Mouse (Mus musculus) erythroid progenitor cell, adult 5-6 weeks (primary cell): Measurements from ENCODE around the gene Smg9. TPM values are rescaled to one million over a fixed set of nuclear protein-coding genes. Genes with fewer than 3 reads are reported as not detected.

Experiments used
- ATAC-seq: replicated peaks from 2 replicates; pipeline ENCODE4 v1.8.0; 2016; ENCODE audit warnings: moderate number of reproducible peaks, mild to moderate bottlenecking, moderate TSS enrichment, inconsistent platforms; ENCODE audit not compliant: poor library complexity, low FRiP score, severe bottlenecking
- total RNA-seq, 2 experiments: library from RNA; stranded (forward) in 1 of 2; stranded (reverse) in 1 of 2; fragments of 150-400 nt in 1 of 2; fragments of 186-747, 209-891 nt in 1 of 2; gene quantifications; 2 replicates each; pipeline versions ENCODE4 v1.2.3 to v1.2.4; 2015 to 2017; ENCODE audit warnings: low replicate concordance in 2 of 2

The Smg9 gene
- total RNA-seq, 2 experiments from 2014 or later: 42.7 to 52.0 TPM

DNA sequence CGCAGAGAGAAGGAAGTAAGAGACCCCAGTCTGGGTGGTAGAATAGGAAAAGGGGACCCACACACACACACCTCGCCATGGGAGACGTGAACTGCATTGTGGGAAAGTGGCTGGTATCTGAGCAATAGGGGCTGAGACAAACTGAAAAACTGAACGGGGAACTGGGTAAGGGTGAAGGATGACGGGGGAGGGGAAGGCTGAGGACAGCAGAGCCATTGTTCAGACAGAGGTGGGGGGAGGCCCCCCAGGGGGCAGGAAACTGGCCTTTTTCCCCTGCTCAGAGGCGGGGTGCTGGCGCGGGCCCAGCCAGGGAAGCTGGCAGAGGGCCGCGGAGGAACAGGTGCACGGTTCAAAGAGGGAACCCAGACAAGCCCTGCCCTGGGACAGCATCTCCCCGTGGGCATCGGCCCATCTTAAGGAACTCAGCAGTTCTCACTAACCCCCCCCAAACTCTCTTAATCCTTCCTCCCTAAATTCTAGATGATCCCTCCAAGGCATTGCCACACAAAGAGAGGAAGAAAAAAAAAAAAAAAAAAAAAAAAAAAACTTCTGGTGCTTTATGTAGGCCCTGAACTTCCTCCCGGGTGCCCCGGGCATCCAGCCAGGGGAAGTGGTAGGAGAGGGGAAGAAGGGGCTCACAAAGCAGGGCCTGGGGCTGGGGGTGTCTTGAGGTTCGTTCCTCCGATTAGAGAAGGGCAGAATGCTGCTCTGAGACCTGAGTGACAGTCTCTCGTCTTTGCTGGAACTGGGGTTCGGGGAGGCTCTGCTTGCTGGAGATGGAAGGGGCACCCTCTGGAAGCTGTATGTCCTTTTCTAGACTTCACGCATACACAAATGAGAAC lies 25.7 kb upstream of the Smg9 start:
- no peak for ATAC-seq

DNA sequence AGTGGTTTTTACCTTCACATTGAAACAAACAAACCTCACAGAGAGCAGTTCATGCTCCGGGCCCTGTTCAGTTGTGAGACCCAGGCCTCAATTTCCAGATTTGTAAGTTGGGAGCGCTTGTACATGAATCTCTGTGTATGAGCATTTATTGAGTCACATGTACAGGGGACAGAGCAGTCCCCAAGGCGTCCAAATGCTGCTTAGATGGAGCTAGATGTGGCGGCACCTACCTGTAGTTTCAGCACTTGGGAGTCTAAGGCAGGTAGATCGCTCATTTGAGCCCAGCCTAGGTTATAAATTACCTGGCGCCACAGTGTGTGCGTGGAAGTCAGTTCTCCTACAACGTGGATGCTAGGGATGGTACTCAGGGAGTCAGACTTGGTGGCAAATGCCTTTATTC lies 23.0 kb upstream of the Smg9 start:
- no peak; the same call in 1 of the 2 replicates for ATAC-seq

DNA sequence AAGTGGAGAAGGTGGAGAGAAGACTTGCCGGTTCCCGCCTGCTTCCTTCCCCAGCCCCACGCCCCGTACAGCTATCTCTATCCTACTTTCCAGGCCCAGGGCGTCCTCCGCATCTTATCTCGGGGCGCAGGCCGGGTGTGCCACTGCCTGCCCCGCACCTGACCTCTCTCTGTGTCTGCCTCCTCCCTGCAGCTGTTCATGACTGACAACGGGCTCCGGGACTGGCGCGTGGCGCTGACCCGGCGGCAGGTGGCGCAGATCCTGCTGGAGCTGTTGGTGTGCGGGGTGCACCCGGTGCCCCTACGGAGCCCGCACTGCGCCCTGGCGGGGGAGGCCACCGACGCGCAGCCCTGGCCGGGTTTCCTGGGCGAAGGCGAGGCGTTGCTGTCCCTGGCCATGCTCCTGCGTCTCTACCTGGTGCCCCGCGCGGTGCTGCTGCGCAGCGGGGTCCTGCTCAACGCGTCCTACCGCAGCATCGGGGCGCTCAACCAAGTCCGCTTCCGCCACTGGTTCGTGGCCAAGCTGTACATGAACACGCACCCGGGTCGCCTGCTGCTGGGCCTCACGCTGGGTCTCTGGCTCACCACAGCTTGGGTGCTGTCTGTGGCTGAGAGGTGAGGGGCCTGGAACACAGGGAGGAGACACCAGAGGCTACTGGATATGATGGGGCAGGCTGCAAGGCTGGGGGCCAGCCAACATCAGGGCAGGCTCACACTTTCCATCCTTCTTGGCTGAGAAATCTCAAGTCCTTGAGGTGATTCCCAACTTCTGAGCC lies 22.1 kb upstream of the Smg9 start:
- peak; percentile 84 for ATAC-seq

DNA sequence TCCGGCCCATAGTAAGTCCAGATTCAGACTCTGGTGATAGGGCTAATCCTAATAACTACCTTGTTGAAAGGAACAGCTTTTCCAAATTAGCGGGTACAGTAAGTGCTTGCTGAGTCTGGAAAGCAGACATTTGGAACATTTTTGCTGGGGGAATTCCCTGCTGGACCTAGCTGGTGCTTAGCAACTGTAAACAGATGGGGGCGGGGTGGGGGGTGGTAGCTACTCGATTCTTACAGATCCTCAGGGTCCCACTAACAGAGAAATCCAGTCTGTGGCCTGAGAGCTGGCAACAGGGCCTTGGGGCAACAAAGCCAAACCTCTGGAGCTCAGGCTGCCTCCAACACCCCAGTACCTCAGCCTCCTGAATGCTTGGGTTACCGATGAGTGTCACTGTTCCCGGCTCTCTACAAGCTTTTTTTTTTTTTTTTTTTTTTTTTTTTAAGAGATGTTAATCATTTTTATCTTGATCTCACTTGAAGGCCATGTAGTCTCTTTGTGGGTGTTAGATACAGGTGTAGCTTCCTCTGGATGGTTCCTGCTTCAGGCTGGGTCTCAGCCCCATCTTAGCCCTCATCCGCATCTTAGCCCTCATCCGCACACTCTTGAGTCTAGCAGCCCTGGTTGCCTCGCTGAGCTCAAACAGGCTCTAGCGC lies 21.2 kb upstream of the Smg9 start:
- no peak for ATAC-seq

DNA sequence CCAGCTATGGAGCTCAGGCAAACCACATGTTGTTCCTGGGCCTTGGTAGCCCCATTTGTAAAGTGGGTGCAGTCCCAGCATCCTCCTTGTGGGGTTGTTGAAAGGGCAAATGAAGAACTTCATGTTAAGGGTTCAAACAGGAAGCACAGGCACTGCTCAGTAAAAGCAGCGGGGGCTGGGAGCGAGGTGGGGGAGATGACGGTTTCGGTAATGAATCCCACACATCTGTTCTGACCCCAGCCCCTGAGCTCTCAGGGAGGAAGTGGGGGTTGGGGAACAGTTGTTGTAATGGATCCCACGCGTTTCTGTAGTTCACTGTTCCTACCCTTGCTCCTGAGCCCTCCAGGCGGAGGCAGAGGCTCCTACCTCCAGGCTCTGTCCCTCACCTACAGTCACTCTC lies 19.5 kb upstream of the Smg9 start:
- no peak for ATAC-seq

DNA sequence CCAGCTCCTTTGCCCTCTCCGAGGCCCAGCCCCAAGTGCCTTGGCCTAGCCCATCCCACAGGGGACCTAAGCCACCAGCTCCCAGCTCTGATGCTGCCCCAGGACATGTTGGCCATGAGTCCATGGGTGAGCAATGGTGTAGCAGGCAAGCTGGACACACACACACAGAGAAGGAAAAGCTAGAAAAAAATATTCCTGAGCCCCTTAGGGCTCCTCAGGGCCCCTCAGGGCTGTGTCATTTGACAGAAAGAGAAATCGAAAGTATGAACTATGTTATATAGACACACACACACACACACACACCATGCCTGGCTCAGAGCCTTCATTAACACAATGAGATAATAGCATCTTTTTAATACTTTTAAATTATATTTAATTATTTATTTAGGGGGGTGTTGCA lies 19.0 kb upstream of the Smg9 start:
- no peak for ATAC-seq

DNA sequence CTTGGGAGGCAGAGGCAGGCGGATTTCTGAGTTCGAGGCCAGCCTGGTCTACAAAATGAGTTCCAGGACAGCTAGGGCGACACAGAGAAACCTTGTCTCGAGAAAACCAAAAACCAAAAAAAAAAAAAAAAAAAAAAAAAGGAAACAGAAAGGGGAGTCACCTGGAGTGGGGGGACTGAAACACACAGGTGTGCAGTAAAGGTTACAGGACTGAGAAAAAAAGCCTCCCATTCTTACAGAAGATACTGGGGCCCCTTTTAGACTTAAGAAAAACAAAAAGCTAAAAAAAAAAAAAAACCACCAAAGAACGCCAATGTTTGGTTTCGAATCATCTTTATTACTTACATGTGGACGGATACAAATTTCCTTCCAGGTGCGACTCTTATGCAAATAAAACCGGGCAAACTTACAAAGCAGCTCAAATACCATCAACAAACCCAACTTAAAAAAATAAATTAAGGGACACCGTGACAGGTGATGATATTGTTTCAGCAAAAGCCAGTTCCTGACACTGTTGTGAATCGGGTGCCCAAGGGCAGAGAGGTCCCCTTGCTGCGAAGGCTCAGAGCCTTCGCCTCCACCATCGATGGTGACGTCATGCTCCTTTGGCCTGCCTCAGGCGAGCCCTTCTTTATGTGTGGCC lies 16.6 kb upstream of the Smg9 start:
- ATAC-seq: no peak

DNA sequence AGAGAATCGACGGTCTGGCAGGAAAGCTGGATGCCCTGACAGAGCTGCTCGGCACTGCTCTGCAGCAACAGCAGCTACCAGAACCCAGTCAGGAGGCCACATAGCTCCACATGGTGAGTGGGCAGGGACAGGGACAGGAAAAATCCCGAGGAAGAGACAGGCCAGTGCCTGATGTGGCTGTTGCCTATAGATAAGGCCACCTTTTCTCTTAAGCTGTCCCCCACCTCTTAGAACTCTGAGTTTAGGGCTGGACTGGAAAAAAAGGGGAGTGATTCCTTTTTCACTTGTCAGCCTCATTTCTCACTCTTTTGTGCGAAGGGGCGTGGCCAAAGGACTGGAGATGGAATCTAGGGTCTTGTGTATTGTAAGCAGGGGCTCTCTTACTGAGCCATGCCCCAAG lies 15.3 kb upstream of the Smg9 start:
- ATAC-seq: peak; percentile 15; the same call in 1 of the 2 replicates

DNA sequence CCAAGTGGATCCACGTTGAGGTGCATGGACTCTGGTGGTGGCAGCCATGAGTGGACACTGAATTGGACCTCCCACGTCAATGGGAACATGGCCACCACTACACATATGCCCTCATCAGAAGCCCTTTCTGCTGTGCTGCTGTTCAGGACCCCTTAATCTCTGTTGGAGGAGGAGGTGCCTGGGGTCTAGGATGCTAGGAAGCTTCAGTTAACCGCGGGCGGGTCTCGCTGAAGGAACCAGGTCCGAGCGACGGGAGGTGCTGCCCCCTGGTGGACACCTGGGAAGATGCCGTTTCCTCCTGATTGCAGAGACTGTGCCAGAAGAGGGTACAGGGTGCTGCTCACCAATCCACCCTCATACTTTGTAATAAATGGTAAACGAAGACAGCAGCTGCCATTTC lies 14.6 kb upstream of the Smg9 start:
- ATAC-seq: 0 out of 2 replicates have a peak, but pooled peaks have one; percentile 13

DNA sequence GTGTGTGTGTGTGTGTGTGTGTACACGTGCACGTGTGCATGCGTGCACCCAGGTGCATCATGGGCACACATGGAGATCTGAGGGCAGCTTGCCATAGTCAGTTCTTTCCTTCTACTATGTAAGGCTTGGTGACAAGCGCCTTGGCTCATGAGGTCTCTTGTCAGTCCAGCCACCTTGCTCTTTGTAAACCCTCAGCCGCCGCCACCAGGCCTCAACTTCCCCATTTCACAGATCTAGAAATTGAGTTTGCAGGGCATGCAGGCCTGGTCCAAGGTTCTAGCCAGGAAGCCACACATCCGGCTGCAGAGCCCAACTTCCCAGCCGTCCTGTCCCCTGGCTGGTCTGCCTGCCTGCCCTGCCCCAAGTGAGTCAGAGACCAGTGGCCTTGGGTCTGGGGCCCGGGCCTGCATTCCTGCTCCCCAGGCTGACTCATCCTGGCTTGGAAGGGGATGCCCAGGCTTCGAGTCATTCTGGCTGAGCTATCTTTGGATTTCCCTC lies 12.3 kb upstream of the Smg9 start:
- no peak for ATAC-seq

DNA sequence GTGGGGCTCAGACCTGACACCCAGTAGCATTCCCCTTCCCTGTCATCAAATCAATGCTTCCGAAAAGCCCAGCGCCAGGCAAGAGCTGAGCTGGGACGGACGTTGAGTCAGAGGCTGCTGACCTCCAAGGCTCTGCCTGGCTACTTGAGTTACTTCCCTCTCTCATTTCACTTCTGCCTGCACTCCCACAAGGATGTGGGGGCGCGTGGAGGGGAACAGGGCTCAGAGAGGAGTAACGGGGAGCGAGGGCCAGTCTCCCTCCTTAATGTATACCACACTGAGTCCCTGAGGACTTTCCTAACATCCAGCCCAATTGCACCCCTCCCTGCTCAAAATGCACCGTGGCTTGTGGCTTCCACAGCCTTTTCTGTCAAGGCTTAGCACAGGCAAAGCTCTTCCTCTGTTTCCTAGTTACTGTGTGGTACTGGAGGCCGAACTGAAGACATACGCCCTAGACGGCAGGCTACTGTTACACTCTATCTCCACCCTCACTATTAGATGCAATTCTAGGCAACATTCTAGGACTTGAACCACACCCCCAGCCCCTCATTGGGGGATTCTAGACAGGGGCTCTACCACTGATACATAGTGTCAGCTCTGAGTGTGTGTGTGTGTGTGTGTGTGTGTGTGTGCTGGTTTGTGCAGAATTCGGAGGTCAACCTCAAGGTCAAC lies 9.8 kb upstream of the Smg9 start:
- ATAC-seq: no peak

DNA sequence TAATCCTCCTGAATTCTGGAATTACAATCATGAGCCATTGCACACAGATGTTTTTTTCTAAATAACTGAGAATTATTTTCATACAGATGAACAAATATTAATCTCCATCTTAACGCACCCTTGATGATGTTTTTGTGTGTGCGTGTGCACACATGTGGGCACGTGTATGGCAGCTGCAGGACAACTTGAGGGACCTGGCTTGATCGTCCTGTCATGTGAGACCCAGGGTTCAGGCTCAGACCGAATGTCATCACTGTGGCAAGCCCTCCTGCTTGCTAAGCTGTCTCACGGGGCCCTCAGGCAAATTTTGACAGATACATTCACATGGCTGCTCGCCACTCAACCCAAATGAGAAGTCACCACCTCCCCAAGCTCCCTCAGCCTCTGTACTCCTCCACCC lies 8.9 kb upstream of the Smg9 start:
- no peak for ATAC-seq

DNA sequence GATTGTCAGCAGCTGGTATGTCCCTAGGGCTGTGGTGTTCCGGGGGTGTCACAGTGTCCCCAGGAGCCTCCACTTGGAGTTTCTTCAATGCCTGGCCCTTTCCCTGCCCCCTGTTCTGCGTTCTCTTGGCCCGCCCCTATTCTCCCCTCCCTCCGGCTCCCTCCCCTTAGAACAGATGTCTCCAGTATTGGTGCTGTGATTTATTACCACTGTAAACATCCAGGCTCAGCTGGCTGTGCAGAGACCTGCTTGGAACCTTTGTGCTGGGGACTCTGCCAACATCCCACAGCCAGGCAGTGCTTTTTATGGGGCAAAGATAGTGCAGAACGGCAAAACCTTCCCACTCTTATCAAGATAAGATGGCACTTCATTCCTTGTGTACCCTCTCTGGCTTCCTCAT lies 8.3 kb upstream of the Smg9 start:
- no peak for ATAC-seq

DNA sequence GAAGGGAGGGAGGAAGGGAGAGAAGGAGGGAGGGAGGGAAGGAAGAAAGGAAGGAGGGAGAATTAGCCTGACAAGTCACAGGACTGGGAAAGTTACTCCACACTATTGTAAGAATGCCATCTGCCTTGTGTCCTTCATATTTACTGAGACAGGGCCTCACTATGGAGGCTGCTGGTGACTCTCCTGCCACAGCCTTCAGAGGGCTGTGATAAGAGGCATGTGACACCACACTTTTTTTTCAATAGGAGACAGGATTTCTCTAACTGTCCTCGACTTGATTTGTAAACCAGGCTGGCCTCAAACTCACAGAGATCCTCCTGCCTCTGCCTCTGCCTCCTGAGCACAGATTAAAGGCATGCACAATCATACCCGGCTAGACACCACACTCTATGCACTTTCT lies 7.7 kb upstream of the Smg9 start:
- ATAC-seq: no peak

DNA sequence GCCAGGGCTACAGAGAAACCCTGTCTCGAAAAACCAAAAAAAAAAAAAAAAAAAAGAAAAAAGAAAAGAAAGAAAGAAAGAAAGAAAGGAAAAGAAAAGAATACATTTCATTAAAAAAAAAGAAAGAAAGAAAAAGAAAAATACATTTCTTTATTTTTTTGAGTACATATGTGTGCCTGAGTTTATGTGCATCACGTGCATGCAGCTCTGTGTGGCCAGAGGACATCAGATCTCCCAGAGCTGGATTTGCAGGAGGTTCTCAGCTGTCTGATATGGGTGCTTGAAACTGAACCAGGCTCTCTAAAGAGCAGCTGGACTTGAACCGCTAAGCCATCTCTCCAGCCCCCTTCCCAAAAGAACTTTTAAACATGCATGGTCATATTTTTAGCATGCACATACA lies 5.4 kb upstream of the Smg9 start:
- ATAC-seq: no peak

DNA sequence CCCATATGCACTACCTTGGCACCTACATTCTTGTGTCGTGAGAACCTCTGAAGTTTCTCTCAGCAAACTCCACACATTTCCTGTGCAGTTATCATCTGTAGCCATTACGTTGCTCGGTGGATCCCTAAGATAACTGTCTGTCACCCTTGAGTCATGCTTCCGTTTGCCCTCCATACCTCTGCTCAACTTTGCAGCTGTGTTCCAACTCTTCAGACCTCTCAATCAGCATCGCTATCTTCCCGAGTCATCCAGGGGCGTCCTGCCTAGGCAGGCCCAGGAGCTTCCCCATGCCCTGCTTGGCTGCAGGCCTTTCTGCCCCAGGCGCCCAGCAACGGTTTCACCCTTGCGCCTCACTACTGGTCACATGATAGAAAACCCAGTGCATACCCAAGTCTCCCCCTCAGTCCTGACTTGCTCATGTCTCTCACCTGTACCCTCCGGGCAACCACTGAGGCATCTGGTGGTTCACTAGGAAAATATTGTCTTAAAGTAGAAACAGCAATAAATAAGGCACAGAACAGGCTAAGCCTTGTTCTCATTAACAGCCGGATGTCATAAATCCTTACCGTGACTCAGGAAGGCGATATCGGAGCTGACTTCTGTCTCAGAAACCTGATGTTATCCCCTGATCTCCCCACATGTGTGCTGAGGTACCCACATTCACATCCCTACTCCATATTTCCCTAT lies 4.8 kb upstream of the Smg9 start:
- peak; percentile 7 for ATAC-seq

DNA sequence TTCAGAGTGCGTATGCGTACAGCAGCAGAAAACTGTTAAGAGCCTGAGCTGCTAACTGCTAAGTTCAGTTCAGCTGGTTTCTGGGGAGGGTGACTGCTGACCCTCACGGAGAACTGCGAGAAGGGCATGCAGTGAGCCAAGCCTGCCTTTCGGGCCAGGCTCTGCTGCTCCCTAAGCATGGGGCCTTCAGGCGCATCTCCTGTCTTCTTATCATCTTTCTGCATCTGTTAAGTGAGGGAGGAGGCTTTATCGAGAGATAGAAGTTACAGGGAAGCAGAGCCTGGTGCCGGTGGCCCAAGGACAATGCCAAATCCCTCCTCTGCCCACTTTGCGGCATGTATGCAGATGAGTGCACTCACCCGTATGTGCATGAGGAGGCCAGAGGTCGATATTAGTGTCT lies 2.6 kb upstream of the Smg9 start:
- ATAC-seq: peak; percentile 50

DNA sequence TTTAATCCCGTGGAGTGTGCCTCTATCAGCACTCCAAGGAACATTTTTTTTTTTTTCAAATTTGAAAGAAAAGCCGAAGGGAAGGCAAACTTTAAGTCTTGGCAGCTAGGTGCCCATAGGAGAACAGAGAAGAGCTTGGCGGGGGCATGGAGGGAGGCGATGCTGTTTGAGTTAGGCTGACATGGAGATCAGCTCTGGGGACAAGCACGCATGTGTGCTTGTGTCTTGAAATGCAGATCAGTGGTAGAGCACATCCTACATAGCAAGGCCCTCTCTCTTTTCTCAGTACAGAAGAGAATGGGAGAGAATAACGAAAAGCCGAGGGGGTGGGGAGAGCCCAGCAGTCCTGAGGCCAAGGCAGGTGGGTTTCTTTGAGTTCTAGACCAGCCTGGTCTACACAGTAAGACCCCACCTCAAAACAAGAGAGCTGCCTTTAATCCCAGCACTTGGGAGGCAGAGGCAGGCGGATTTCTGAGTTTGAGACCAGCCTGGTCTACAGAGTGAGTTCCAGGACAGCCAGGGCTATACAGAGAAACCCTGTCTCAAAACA lies 980 bp upstream of the Smg9 start:
- ATAC-seq: no peak

DNA sequence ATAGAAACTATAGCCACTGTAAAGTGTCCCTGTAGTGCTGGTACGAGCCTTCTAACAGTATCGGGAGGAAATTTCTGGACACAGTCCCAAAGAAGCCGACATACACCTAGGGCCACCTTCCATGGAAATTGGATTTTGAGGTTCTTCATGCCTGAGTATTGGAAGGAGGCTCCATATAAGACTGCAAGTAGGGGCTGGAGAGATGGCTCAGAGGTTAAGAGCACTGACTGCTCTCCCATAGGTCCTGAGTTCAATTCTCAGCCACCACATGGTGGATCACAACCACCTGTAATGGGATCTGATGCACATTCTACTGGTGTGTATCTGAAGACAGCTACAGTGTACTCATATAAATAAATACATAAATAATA lies 648 bp downstream of the Smg9 start:
- ATAC-seq: no peak
